Mouse (Mus musculus): ENCODE measurements around the gene Lnpk. TPM values are rescaled to one million over a fixed set of nuclear protein-coding genes. Genes with fewer than 3 reads are reported as not detected.

Gene Lnpk
- polyA plus RNA-seq, 1 experiment = 24.7 TPM

DNA sequence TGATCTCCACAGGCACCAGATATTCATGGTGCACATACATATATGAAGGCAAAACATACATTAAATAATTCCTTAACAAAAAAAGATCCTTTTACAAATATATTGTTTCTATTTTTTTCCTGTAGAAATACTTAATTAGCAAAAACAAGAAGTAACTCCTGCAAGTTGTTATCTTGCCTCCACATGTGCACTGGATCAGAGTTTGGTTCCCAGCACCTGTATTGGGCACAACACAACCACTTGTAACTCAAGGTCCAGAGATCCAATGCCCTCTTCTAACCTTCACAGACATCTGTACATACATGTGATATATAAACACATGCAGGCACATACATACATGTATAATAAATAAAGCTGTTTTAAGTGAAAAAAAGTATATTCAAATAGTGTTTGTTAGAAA is 27.3 kb downstream of the Lnpk start:
- Histone ChIP-seq H3K4me3 (replicated peaks; ENCODE audit: insufficient read depth, low read depth, low read length) (no peak overlapping the region), H3K4me1 (ENCODE audit: control insufficient read depth, insufficient read depth, low read length) (no peaks in the 10 kb centered on the region), H3K27ac (ENCODE audit: insufficient read depth, low read length) (no peak overlapping the region), H3K27me3 (ENCODE audit: control insufficient read depth, insufficient read depth, low read length) (no peaks in the 10 kb centered on the region)
- DNase-seq = no peak
- TF ChIP-seq POLR2A (IDR thresholded peaks at IDR 0.05; ENCODE audit: borderline replicate concordance, insufficient read depth, low read length) (no peak), CTCF (IDR thresholded peaks at IDR 0.05; ENCODE audit: borderline replicate concordance, insufficient read depth, low read depth, low read length) (no peak)

GRCm38 (mm10) chr2:74548306-74548705 is 30.9 kb downstream of the Lnpk start:
- no peak for DNase-seq
- H3K27ac ChIP-seq (ENCODE audit: insufficient read depth, low read length) = no peak overlapping the region
- no peaks in the 10 kb centered on the region for H3K4me1 ChIP-seq (ENCODE audit: control insufficient read depth, insufficient read depth, low read length)
- H3K4me3 ChIP-seq (replicated peaks; ENCODE audit: insufficient read depth, low read depth, low read length) = no peak overlapping the region
- WGBS = 46% methylated on average over 2 of the region's 2 CpGs
- H3K27me3 ChIP-seq (ENCODE audit: control insufficient read depth, insufficient read depth, low read length) = no peaks in the 10 kb centered on the region
- TF ChIP-seq CTCF (IDR thresholded peaks at IDR 0.05; ENCODE audit: borderline replicate concordance, insufficient read depth, low read depth, low read length) = no peak
- TF ChIP-seq POLR2A (IDR thresholded peaks at IDR 0.05; ENCODE audit: borderline replicate concordance, insufficient read depth, low read length) = no peak

GRCm38 (mm10) chr2:74508302-74508701 is 70.9 kb downstream of the Lnpk start:
- TF ChIP-seq CTCF (IDR thresholded peaks at IDR 0.05; ENCODE audit: borderline replicate concordance, insufficient read depth, low read depth, low read length) (no peak), POLR2A (IDR thresholded peaks at IDR 0.05; ENCODE audit: borderline replicate concordance, insufficient read depth, low read length) (no peak)
- H3K27me3 ChIP-seq (ENCODE audit: control insufficient read depth, insufficient read depth, low read length) = no peaks in the 10 kb centered on the region
- no peak for DNase-seq
- 88% methylated on average over 5 of the region's 5 CpGs for WGBS
- H3K27ac ChIP-seq (ENCODE audit: insufficient read depth, low read length) = no peak overlapping the region
- no peak overlapping the region for H3K4me3 ChIP-seq (replicated peaks; ENCODE audit: insufficient read depth, low read depth, low read length)
- H3K4me1 ChIP-seq (ENCODE audit: control insufficient read depth, insufficient read depth, low read length) = no peaks in the 10 kb centered on the region

GRCm38 (mm10) chr2:74506439-74506838 is 72.8 kb downstream of the Lnpk start:
- TF ChIP-seq CTCF (IDR thresholded peaks at IDR 0.05; ENCODE audit: borderline replicate concordance, insufficient read depth, low read depth, low read length) (no peak), POLR2A (IDR thresholded peaks at IDR 0.05; ENCODE audit: borderline replicate concordance, insufficient read depth, low read length) (no peak)
- Histone ChIP-seq H3K4me3 (replicated peaks; ENCODE audit: insufficient read depth, low read depth, low read length) (no peak overlapping the region), H3K27ac (ENCODE audit: insufficient read depth, low read length) (no peak overlapping the region), H3K27me3 (ENCODE audit: control insufficient read depth, insufficient read depth, low read length) (no peaks in the 10 kb centered on the region), H3K4me1 (ENCODE audit: control insufficient read depth, insufficient read depth, low read length) (no peaks in the 10 kb centered on the region)
- no peak for DNase-seq
- WGBS = 5% methylated on average over 8 of the region's 8 CpGs

DNA sequence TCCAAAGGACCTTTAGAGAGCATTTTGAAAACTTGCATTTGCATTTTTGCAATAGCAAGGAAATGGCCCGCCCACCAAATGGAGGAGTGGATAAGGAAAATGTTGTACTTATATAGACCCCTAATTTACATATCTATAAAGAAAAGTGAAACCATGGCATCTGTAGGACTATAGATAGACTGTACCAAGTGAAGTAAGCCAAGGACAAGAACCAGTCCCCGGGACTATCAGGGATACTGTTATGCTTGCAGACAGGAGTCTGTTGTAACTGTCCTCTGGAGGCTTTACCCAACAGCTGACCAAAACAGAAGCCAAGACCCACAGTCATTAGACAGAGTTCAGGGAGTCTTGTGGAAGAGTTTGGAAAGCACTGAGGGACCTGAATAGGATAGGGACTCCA is 78.9 kb downstream of the Lnpk start:
- DNase-seq = no peak
- Histone ChIP-seq H3K4me3 (replicated peaks; ENCODE audit: insufficient read depth, low read depth, low read length) (no peak overlapping the region), H3K27me3 (ENCODE audit: control insufficient read depth, insufficient read depth, low read length) (no peaks in the 10 kb centered on the region), H3K27ac (ENCODE audit: insufficient read depth, low read length) (no peak overlapping the region), H3K4me1 (ENCODE audit: control insufficient read depth, insufficient read depth, low read length) (no peaks in the 10 kb centered on the region)
- TF ChIP-seq CTCF (IDR thresholded peaks at IDR 0.05; ENCODE audit: borderline replicate concordance, insufficient read depth, low read depth, low read length) = no peak
- TF ChIP-seq POLR2A (IDR thresholded peaks at IDR 0.05; ENCODE audit: borderline replicate concordance, insufficient read depth, low read length) = no peak
- WGBS = 82% methylated on average over 2 of the region's 2 CpGs

- 60% methylated on average over 5 of the region's 5 CpGs for WGBS
- no peak for DNase-seq
- TF ChIP-seq POLR2A (IDR thresholded peaks at IDR 0.05; ENCODE audit: borderline replicate concordance, insufficient read depth, low read length) = no peak
- no peak for TF ChIP-seq CTCF (IDR thresholded peaks at IDR 0.05; ENCODE audit: borderline replicate concordance, insufficient read depth, low read depth, low read length)
- Histone ChIP-seq H3K27me3 (ENCODE audit: control insufficient read depth, insufficient read depth, low read length) (no peaks in the 10 kb centered on the region), H3K4me1 (ENCODE audit: control insufficient read depth, insufficient read depth, low read length) (no peaks in the 10 kb centered on the region), H3K27ac (ENCODE audit: insufficient read depth, low read length) (no peak overlapping the region), H3K4me3 (replicated peaks; ENCODE audit: insufficient read depth, low read depth, low read length) (no peak overlapping the region)
These were observed 81.4 kb downstream of the Lnpk start for GRCm38 (mm10) chr2:74497851-74498250.

- no peak overlapping the region for H3K27ac ChIP-seq (ENCODE audit: insufficient read depth, low read length)
- no peak overlapping the region for H3K4me3 ChIP-seq (replicated peaks; ENCODE audit: insufficient read depth, low read depth, low read length)
- H3K27me3 ChIP-seq (ENCODE audit: control insufficient read depth, insufficient read depth, low read length) = no peaks in the 10 kb centered on the region; the same call in 1 of the 2 replicates
- peak in 1 of 2 experiments; percentile 3 for DNase-seq
- 6% methylated on average over 13 of the region's 13 CpGs for WGBS
- no peaks in the 10 kb centered on the region; the same call in 1 of the 2 replicates for H3K4me1 ChIP-seq (ENCODE audit: control insufficient read depth, insufficient read depth, low read length)
- TF ChIP-seq POLR2A (IDR thresholded peaks at IDR 0.05; ENCODE audit: borderline replicate concordance, insufficient read depth, low read length) = no peak
These were observed 87.8 kb downstream of the Lnpk start for GRCm38 (mm10) chr2:74491426-74491825.

- Histone ChIP-seq H3K4me3 (replicated peaks; ENCODE audit: insufficient read depth, low read depth, low read length) (no peak overlapping the region), H3K27ac (ENCODE audit: insufficient read depth, low read length) (no peak overlapping the region), H3K4me1 (ENCODE audit: control insufficient read depth, insufficient read depth, low read length) (no peaks in the 10 kb centered on the region; the same call in 1 of the 2 replicates), H3K27me3 (ENCODE audit: control insufficient read depth, insufficient read depth, low read length) (no peaks in the 10 kb centered on the region; the same call in 1 of the 2 replicates)
- TF ChIP-seq POLR2A (IDR thresholded peaks at IDR 0.05; ENCODE audit: borderline replicate concordance, insufficient read depth, low read length) (no peak), CTCF (IDR thresholded peaks at IDR 0.05; ENCODE audit: borderline replicate concordance, insufficient read depth, low read depth, low read length) (no peak)
- DNase-seq = no peak
- WGBS = 96% methylated on average over 1 of the region's 1 CpGs
These were observed 89.0 kb downstream of the Lnpk start for GRCm38 (mm10) chr2:74490186-74490585.
